Mouse (Mus musculus): ENCODE data around the gene Map3k19.

Map3k19 gene

GRCm38 (mm10) chr1:127854486-127855222 is at the start of gene Map3k19:
Map3k19 (minus strand) TSS chr1:127855031.
- peak; percentile 22 for DNase-seq

- no peak for DNase-seq
Observed at GRCm38 (mm10) chr1:127899401-127899800, 44.6 kb upstream of the Map3k19 start.

GRCm38 (mm10) chr1:127869276-127869675 is 14.4 kb upstream of the Map3k19 start:
- no peak for DNase-seq

GRCm38 (mm10) chr1:127868300-127869261 is 13.8 kb upstream of the Map3k19 start, which contains the start of gene Rab3gap1:
Rab3gap1 (plus strand) TSS chr1:127868773.
- DNase-seq: peak; percentile 91

- no peak for DNase-seq
Observed at GRCm38 (mm10) chr1:127863806-127864205, 9.0 kb upstream of the Map3k19 start.

GRCm38 (mm10) chr1:127861900-127862299 is 7.1 kb upstream of the Map3k19 start:
- DNase-seq: no peak

- no peak for DNase-seq
Observed at GRCm38 (mm10) chr1:127860492-127860891, 5.7 kb upstream of the Map3k19 start.

GRCm38 (mm10) chr1:127859799-127860400 is 5.1 kb upstream of the Map3k19 start:
- DNase-seq: no peak

GRCm38 (mm10) chr1:127858945-127859648 is 4.3 kb upstream of the Map3k19 start:
- DNase-seq: no peak

GRCm38 (mm10) chr1:127850075-127850610 is 4.7 kb downstream of the Map3k19 start:
- no peak for DNase-seq

- DNase-seq: no peak
Observed at GRCm38 (mm10) chr1:127845472-127845871, 9.4 kb downstream of the Map3k19 start.

GRCm38 (mm10) chr1:127838602-127839001 is 16.2 kb downstream of the Map3k19 start:
- no peak for DNase-seq

- no peak for DNase-seq
Observed at GRCm38 (mm10) chr1:127836619-127837018, 18.2 kb downstream of the Map3k19 start.

- no peak for DNase-seq
Observed at GRCm38 (mm10) chr1:127834202-127834601, 20.6 kb downstream of the Map3k19 start.

GRCm38 (mm10) chr1:127833714-127834113 is 21.1 kb downstream of the Map3k19 start:
- no peak for DNase-seq

GRCm38 (mm10) chr1:127830215-127830921 is 24.5 kb downstream of the Map3k19 start:
- DNase-seq: no peak

- DNase-seq: no peak
Observed at GRCm38 (mm10) chr1:127827325-127827724, 27.5 kb downstream of the Map3k19 start.

- no peak for DNase-seq
Observed at GRCm38 (mm10) chr1:127816381-127816780, 38.5 kb downstream of the Map3k19 start.

GRCm38 (mm10) chr1:127812929-127813328 is 41.9 kb downstream of the Map3k19 start:
- peak; percentile 20 for DNase-seq

GRCm38 (mm10) chr1:127808671-127809070 is 46.2 kb downstream of the Map3k19 start:
- DNase-seq: no peak

- no peak for DNase-seq
Observed at GRCm38 (mm10) chr1:127802916-127803315, 51.9 kb downstream of the Map3k19 start.

- DNase-seq: no peak
Observed at GRCm38 (mm10) chr1:127796752-127797151, 58.1 kb downstream of the Map3k19 start.
